Mouse (Mus musculus) C2C12 (cell line): Measurements from ENCODE around the gene Hip1r. TPM values are rescaled to one million over a fixed set of nuclear protein-coding genes. Genes with fewer than 3 reads are reported as not detected.
A peak's percentile ranks its signal among the peaks of the same experiment; 100 is the strongest.

Experiments
- H3K27me3 ChIP-seq: one replicate; pipeline ENCODE4 v1.6.1; 2011; ENCODE audit not compliant: control insufficient read depth, insufficient read depth, insufficient read length
- H3K36me3 ChIP-seq: one replicate; pipeline ENCODE4 v1.6.1; 2011; ENCODE audit not compliant: control insufficient read depth, insufficient read depth
- H3K4me3 ChIP-seq: one replicate; pipeline ENCODE4 v1.5.1; 2011; ENCODE audit warnings: mild to moderate bottlenecking, control low read depth; ENCODE audit not compliant: poor library complexity, insufficient read depth, severe bottlenecking
- H3K79me2 ChIP-seq: one replicate; pipeline ENCODE4 v1.6.1; 2011; ENCODE audit not compliant: control insufficient read depth, insufficient read depth
- H3K79me3 ChIP-seq: one replicate; pipeline ENCODE4 v1.6.1; 2011; ENCODE audit warnings: low read depth, control low read depth
- H3ac ChIP-seq: one replicate; pipeline ENCODE3; 2011; ENCODE audit warnings: low read depth; ENCODE audit not compliant: control insufficient read depth, insufficient read length
- CEBPB ChIP-seq: IDR thresholded peaks from one replicate; pipeline ENCODE4 v1.6.1; 2011; ENCODE audit warnings: low read depth, mild to moderate bottlenecking, control low read depth, moderate library complexity
- CTCF ChIP-seq: IDR thresholded peaks from one replicate; pipeline ENCODE4 v1.5.1; 2011; ENCODE audit not compliant: control insufficient read depth, insufficient read depth, insufficient read length
- FOSL1 ChIP-seq: IDR thresholded peaks from one replicate; pipeline ENCODE4 v1.8.0; 2011; ENCODE audit warnings: mild to moderate bottlenecking, low read length; ENCODE audit not compliant: poor library complexity, insufficient read depth, severe bottlenecking
- MAX ChIP-seq: IDR thresholded peaks from one replicate; pipeline ENCODE4 v1.6.1; 2011; ENCODE audit warnings: mild to moderate bottlenecking, control low read depth
- MYOD1 ChIP-seq: IDR thresholded peaks from one replicate; pipeline ENCODE4 v1.6.1; 2011; ENCODE audit warnings: low read depth; ENCODE audit not compliant: control insufficient read depth, insufficient read length
- MYOG ChIP-seq: IDR thresholded peaks from one replicate; pipeline ENCODE4 v1.6.1; 2011; ENCODE audit not compliant: control insufficient read depth, insufficient read length; ENCODE audit errors: extremely low read depth
- USF1 ChIP-seq: IDR thresholded peaks from one replicate; pipeline ENCODE4 v1.6.1; 2011; ENCODE audit warnings: low read depth, mild to moderate bottlenecking, control low read depth, moderate library complexity
- polyA plus RNA-seq: library from polyadenylated mRNA; unstranded; fragments of >200 nt; fragmentation: generic; extraction: Trizol; gene quantifications from one replicate; pipeline ENCODE4 v1.2.1, GENCODE M21; 2012; ENCODE audit warnings: missing spikeins

Gene Hip1r
- polyA plus RNA-seq, 1 experiment: 24.3 TPM

GRCm38 (mm10) chr5:124041097-124041496, 67.7 kb downstream of the Hip1r start:
- Histone ChIP-seq H3K79me2 (no peaks in the 10 kb centered on the region), H3K36me3 (no peaks in the 10 kb centered on the region), H3K79me3 (no peaks in the 10 kb centered on the region), H3K27me3 (no peaks in the 10 kb centered on the region), H3K4me3 (no peak overlapping the region), H3ac (no peak overlapping the region)
- TF ChIP-seq CEBPB: no peak
- TF ChIP-seq FOSL1: no peak
- TF ChIP-seq MAX: no peak
- TF ChIP-seq MYOG: no peak
- no peak for TF ChIP-seq CTCF
- TF ChIP-seq MYOD1: no peak
- TF ChIP-seq USF1: no peak

- no peaks in the 10 kb centered on the region for H3K79me2 ChIP-seq
- H3K36me3 ChIP-seq: no peaks in the 10 kb centered on the region
- H3K4me3 ChIP-seq: no peak overlapping the region
- H3K79me3 ChIP-seq: no peaks in the 10 kb centered on the region
- no peak overlapping the region for H3ac ChIP-seq
- H3K27me3 ChIP-seq: no peaks in the 10 kb centered on the region
- no peak for TF ChIP-seq MAX
- no peak for TF ChIP-seq CTCF
- no peak for TF ChIP-seq CEBPB
- TF ChIP-seq USF1: no peak
- no peak for TF ChIP-seq MYOD1
Measured at GRCm38 (mm10) chr5:124043212-124043978, 70.0 kb downstream of the Hip1r start.

- Histone ChIP-seq H3ac (no peak overlapping the region), H3K36me3 (no peaks in the 10 kb centered on the region), H3K79me3 (no peaks in the 10 kb centered on the region), H3K79me2 (no peaks in the 10 kb centered on the region), H3K4me3 (no peak overlapping the region), H3K27me3 (no peaks in the 10 kb centered on the region)
- no peak for TF ChIP-seq USF1
Measured at GRCm38 (mm10) chr5:124043999-124044398, 70.6 kb downstream of the Hip1r start.

GRCm38 (mm10) chr5:124045453-124046010, 72.1 kb downstream of the Hip1r start:
- H3K27me3 ChIP-seq: no peaks in the 10 kb centered on the region
- H3K79me2 ChIP-seq: peaks cover 5% of the 10 kb centered on the region
- no peak for TF ChIP-seq MYOD1
- no peak for TF ChIP-seq CEBPB
- no peak for TF ChIP-seq MYOG
- no peak for TF ChIP-seq USF1
- no peak for TF ChIP-seq FOSL1
- no peak for TF ChIP-seq CTCF
- TF ChIP-seq MAX: no peak
- no peak overlapping the region for H3ac ChIP-seq
- H3K36me3 ChIP-seq: no peaks in the 10 kb centered on the region
- no peaks in the 10 kb centered on the region for H3K79me3 ChIP-seq
- no peak overlapping the region for H3K4me3 ChIP-seq

- no peaks in the 10 kb centered on the region for H3K79me3 ChIP-seq
- H3ac ChIP-seq: no peak overlapping the region
- peaks cover 15% of the 10 kb centered on the region for H3K79me2 ChIP-seq
- no peak for TF ChIP-seq CEBPB
- peak; percentile 39 for TF ChIP-seq MYOD1
- peak; percentile 68 for TF ChIP-seq FOSL1
- no peak for TF ChIP-seq USF1
- TF ChIP-seq MAX: peak; percentile 90
- TF ChIP-seq MYOG: no peak
- no peak overlapping the region for H3K4me3 ChIP-seq
- H3K27me3 ChIP-seq: no peaks in the 10 kb centered on the region
- H3K36me3 ChIP-seq: no peaks in the 10 kb centered on the region
Measured at GRCm38 (mm10) chr5:124046741-124047401, 73.4 kb downstream of the Hip1r start.
